Mouse (Mus musculus) CH12F3 (cell line): ENCODE data around the gene Paf1.

Experiments
- in situ Hi-C: fragments of 300-500 bp; cut with MboI; formaldehyde crosslinking; loops from 2 replicates; pipeline ENCODE4 v1.14.3; 2020; ENCODE audit warnings: low sequenced_read_pairs

Paf1 gene

GRCm38 (mm10) chr7:28370977-28371513 lies 21.7 kb upstream of the Paf1 start:
- in situ Hi-C loops: no loop called here

- in situ Hi-C loops: no loop called here
Observed at GRCm38 (mm10) chr7:28371514-28371989, 21.2 kb upstream of the Paf1 start.

GRCm38 (mm10) chr7:28372251-28373108 lies 20.3 kb upstream of the Paf1 start, which contains the start of gene Plekhg2:
TSS of gene Plekhg2 (minus strand) at chr7:28372599.
- in situ Hi-C loops: no loop called here

- in situ Hi-C loops: no loop called here
Observed at GRCm38 (mm10) chr7:28373131-28373581, 19.6 kb upstream of the Paf1 start.

GRCm38 (mm10) chr7:28373891-28374495 lies 18.8 kb upstream of the Paf1 start:
- in situ Hi-C loops: no loop called here

GRCm38 (mm10) chr7:28374647-28375046 lies 18.1 kb upstream of the Paf1 start:
- in situ Hi-C loops: no loop called here

GRCm38 (mm10) chr7:28375176-28375921 lies 17.4 kb upstream of the Paf1 start:
- in situ Hi-C loops: no loop called here

GRCm38 (mm10) chr7:28376011-28376771 lies 16.6 kb upstream of the Paf1 start:
- in situ Hi-C loops: no loop called here

- in situ Hi-C loops: no loop called here
Observed at GRCm38 (mm10) chr7:28377190-28378065, 15.3 kb upstream of the Paf1 start.

GRCm38 (mm10) chr7:28378066-28378690 lies 14.6 kb upstream of the Paf1 start:
- in situ Hi-C loops: no loop called here

- in situ Hi-C loops: no loop called here
Observed at GRCm38 (mm10) chr7:28378769-28379651, 13.7 kb upstream of the Paf1 start.

- in situ Hi-C loops: no loop called here
Observed at GRCm38 (mm10) chr7:28380237-28381016, 12.3 kb upstream of the Paf1 start, which contains the start of gene Zfp36. TSS of gene Zfp36 (minus strand) at chr7:28380253.

GRCm38 (mm10) chr7:28381017-28381790 lies 11.5 kb upstream of the Paf1 start:
- in situ Hi-C loops: no loop called here

GRCm38 (mm10) chr7:28381938-28382337 lies 10.8 kb upstream of the Paf1 start:
- in situ Hi-C loops: no loop called here

GRCm38 (mm10) chr7:28382347-28382951 lies 10.3 kb upstream of the Paf1 start:
- in situ Hi-C loops: no loop called here

GRCm38 (mm10) chr7:28382981-28383396 lies 9.8 kb upstream of the Paf1 start:
- in situ Hi-C loops: no loop called here
